Mouse (Mus musculus): ENCODE results near the gene Rfx3. TPM values are rescaled to one million over a fixed set of nuclear protein-coding genes. Genes with fewer than 3 reads are reported as not detected.

Rfx3 gene
- total and polyA plus RNA-seq, 2 experiments from 2014 or later: 14.2 to 36.7 TPM

GRCm38 (mm10) chr19:27992800-27993199 is 18.2 kb downstream of the Rfx3 start:
- ATAC-seq (ENCODE audit: low FRiP score) (no peak), DNase-seq (ENCODE audit: low spot score) (peak; percentile 21)
- no peaks in the 10 kb centered on the region for H3K27me3 ChIP-seq (ENCODE audit: insufficient read depth, low read length)
- H3K27ac ChIP-seq (ENCODE audit: low read depth, low read length): no peak overlapping the region
- no peaks in the 10 kb centered on the region for H3K36me3 ChIP-seq (ENCODE audit: insufficient read depth, low read length)
- no peak overlapping the region for H3K4me3 ChIP-seq (ENCODE audit: low read depth, low read length)
- TF ChIP-seq CTCF (IDR thresholded peaks at IDR 0.05): no peak
- no peak overlapping the region for H3K4me2 ChIP-seq (ENCODE audit: low read depth, low read length, poor library complexity, severe bottlenecking)
- 72% methylated on average over 7 of the region's 7 CpGs for WGBS
- no peaks in the 10 kb centered on the region for H3K9me3 ChIP-seq (ENCODE audit: low read length)
- H3K4me1 ChIP-seq (ENCODE audit: insufficient read depth, low read length): peaks cover 3% of the 10 kb centered on the region; the same call in 1 of the 2 replicates
- H3K9ac ChIP-seq (replicated peaks; ENCODE audit: low read length, poor library complexity, severe bottlenecking): no peak overlapping the region

GRCm38 (mm10) chr19:27988746-27989145 is 22.2 kb downstream of the Rfx3 start:
- DNase-seq (ENCODE audit: low spot score) (peak; percentile 57), ATAC-seq (ENCODE audit: low FRiP score) (no peak)
- WGBS: 18% methylated on average over 3 of the region's 3 CpGs

DNA sequence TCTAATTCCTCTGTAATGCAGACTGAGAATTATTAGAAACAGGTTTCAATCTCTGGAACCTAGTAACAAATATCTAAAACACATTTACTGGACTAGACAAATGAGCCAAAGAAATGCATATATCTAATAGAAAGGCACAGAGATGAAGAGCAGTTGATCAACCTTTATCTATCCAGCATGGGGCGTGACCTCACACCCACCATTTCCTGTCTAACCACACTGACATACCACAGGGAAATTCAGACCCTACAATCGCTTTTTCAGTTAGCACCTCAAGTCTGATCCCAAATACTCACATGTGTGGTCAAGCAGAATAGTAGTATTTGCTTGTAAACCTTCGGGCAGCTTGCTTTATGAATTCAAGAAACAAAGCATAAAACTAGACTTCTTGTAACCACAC is 43.4 kb downstream of the Rfx3 start:
- H3K27me3 ChIP-seq (ENCODE audit: insufficient read depth, low read length): no peaks in the 10 kb centered on the region
- no peak for TF ChIP-seq CTCF (IDR thresholded peaks at IDR 0.05)
- no peak overlapping the region for H3K27ac ChIP-seq (ENCODE audit: low read depth, low read length)
- no peak overlapping the region for H3K9ac ChIP-seq (replicated peaks; ENCODE audit: low read length, poor library complexity, severe bottlenecking)
- no peak for DNase-seq (ENCODE audit: low spot score)
- H3K36me3 ChIP-seq (ENCODE audit: insufficient read depth, low read length): no peaks in the 10 kb centered on the region
- no peaks in the 10 kb centered on the region for H3K9me3 ChIP-seq (ENCODE audit: low read length)
- no peak overlapping the region for H3K4me3 ChIP-seq (ENCODE audit: low read depth, low read length)
- no peaks in the 10 kb centered on the region for H3K4me1 ChIP-seq (ENCODE audit: insufficient read depth, low read length)
- no peak overlapping the region for H3K4me2 ChIP-seq (ENCODE audit: low read depth, low read length, poor library complexity, severe bottlenecking)
- no peak for ATAC-seq (ENCODE audit: low FRiP score)
- WGBS: 94% methylated on average over 3 of the region's 3 CpGs

More at GRCm38 (mm10) chr19:27988746-27989145, 22.2 kb downstream of the Rfx3 start:
- Histone ChIP-seq H3K4me2 (ENCODE audit: low read depth, low read length, poor library complexity, severe bottlenecking) (no peak overlapping the region), H3K36me3 (ENCODE audit: insufficient read depth, low read length) (no peaks in the 10 kb centered on the region), H3K4me1 (ENCODE audit: insufficient read depth, low read length) (peaks cover 3% of the 10 kb centered on the region; the same call in 1 of the 2 replicates), H3K9me3 (ENCODE audit: low read length) (no peaks in the 10 kb centered on the region), H3K27ac (ENCODE audit: low read depth, low read length) (no peak overlapping the region), H3K4me3 (ENCODE audit: low read depth, low read length) (no peak overlapping the region), H3K9ac (replicated peaks; ENCODE audit: low read length, poor library complexity, severe bottlenecking) (no peak overlapping the region), H3K27me3 (ENCODE audit: insufficient read depth, low read length) (no peaks in the 10 kb centered on the region)
- no peak for TF ChIP-seq CTCF (IDR thresholded peaks at IDR 0.05)

DNA sequence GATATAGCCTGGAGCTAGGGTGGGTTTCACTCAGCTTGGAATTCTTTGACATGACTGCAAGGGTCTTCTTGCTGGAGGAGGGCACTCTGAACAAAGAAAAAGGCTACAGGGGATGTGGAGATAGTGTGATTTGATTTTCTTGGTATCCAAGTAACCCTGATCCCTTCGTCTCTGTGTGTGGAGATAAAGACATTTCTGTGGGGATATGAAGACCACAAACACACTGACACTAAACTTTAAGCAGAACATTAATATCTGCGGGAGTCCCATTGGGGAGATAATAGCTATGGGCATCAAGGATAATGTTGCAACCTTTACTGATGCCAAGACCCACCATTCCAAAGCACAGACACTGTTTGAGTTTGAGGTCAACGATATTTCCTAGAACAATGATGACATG is 49.7 kb downstream of the Rfx3 start:
- DNase-seq (ENCODE audit: low spot score): no peak
- Histone ChIP-seq H3K9me3 (ENCODE audit: low read length) (no peaks in the 10 kb centered on the region), H3K27ac (ENCODE audit: low read depth, low read length) (no peak overlapping the region), H3K4me2 (ENCODE audit: low read depth, low read length, poor library complexity, severe bottlenecking) (no peak overlapping the region), H3K4me3 (ENCODE audit: low read depth, low read length) (no peak overlapping the region), H3K4me1 (ENCODE audit: insufficient read depth, low read length) (no peaks in the 10 kb centered on the region), H3K9ac (replicated peaks; ENCODE audit: low read length, poor library complexity, severe bottlenecking) (no peak overlapping the region), H3K36me3 (ENCODE audit: insufficient read depth, low read length) (no peaks in the 10 kb centered on the region), H3K27me3 (ENCODE audit: insufficient read depth, low read length) (no peaks in the 10 kb centered on the region)
- no peak for TF ChIP-seq CTCF (IDR thresholded peaks at IDR 0.05)
- no peak for ATAC-seq (ENCODE audit: low FRiP score)
- WGBS: 87% methylated on average over 3 of the region's 3 CpGs

- Histone ChIP-seq H3K27me3 (ENCODE audit: insufficient read depth, low read length) (no peaks in the 10 kb centered on the region), H3K9ac (replicated peaks; ENCODE audit: low read length, poor library complexity, severe bottlenecking) (no peak overlapping the region), H3K4me1 (ENCODE audit: insufficient read depth, low read length) (no peaks in the 10 kb centered on the region), H3K27ac (ENCODE audit: low read depth, low read length) (no peak overlapping the region), H3K4me2 (ENCODE audit: low read depth, low read length, poor library complexity, severe bottlenecking) (no peak overlapping the region), H3K9me3 (ENCODE audit: low read length) (no peaks in the 10 kb centered on the region), H3K4me3 (ENCODE audit: low read depth, low read length) (no peak overlapping the region), H3K36me3 (ENCODE audit: insufficient read depth, low read length) (no peaks in the 10 kb centered on the region)
- DNase-seq (ENCODE audit: low spot score): peak; percentile 63
- no peak for TF ChIP-seq CTCF (IDR thresholded peaks at IDR 0.05)
- WGBS: 44% methylated on average over 3 of the region's 3 CpGs
- ATAC-seq (ENCODE audit: low FRiP score): no peak
Measured at GRCm38 (mm10) chr19:27935453-27935852, 75.5 kb downstream of the Rfx3 start.

DNA sequence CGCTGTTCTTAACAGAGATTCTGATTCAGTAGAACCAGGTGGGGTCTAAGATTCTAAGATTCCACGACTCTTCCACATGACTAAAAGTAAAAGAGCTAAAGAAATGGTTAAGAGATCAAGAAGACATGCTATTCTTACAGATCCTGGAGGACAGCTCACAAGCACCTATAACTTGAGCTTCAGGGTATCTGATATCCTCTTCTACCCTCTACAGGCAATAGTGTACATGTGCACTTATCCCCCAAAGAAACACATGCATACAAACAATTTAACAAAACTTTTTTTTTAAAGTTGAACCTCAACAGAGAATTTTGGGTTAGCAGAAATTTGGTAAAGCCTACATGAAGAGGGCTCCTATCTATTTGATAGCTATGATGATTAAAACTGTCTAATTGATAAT is 79.8 kb downstream of the Rfx3 start:
- 96% methylated on average over 2 of the region's 2 CpGs for WGBS
- no peaks in the 10 kb centered on the region for H3K9me3 ChIP-seq (ENCODE audit: low read length)
- H3K4me3 ChIP-seq (ENCODE audit: low read depth, low read length): no peak overlapping the region
- H3K9ac ChIP-seq (replicated peaks; ENCODE audit: low read length, poor library complexity, severe bottlenecking): no peak overlapping the region
- H3K36me3 ChIP-seq (ENCODE audit: insufficient read depth, low read length): no peaks in the 10 kb centered on the region
- DNase-seq (ENCODE audit: low spot score): no peak
- no peaks in the 10 kb centered on the region for H3K4me1 ChIP-seq (ENCODE audit: insufficient read depth, low read length)
- H3K27me3 ChIP-seq (ENCODE audit: insufficient read depth, low read length): no peaks in the 10 kb centered on the region
- no peak overlapping the region for H3K27ac ChIP-seq (ENCODE audit: low read depth, low read length)
- H3K4me2 ChIP-seq (ENCODE audit: low read depth, low read length, poor library complexity, severe bottlenecking): no peak overlapping the region
- no peak for ATAC-seq (ENCODE audit: low FRiP score)
- TF ChIP-seq CTCF (IDR thresholded peaks at IDR 0.05): no peak

All from midbrain, postnatal 0 days (tissue).